Mouse (Mus musculus) myocyte (in vitro differentiated cells): ENCODE measurements around the gene Cbr1. TPM values are rescaled to one million over a fixed set of nuclear protein-coding genes. Genes with fewer than 3 reads are reported as not detected.

Source experiments
- H3K27me3 ChIP-seq: one replicate; pipeline ENCODE4 v1.6.1; 2011; ENCODE audit not compliant: control insufficient read depth, insufficient read depth, insufficient read length
- H3K36me3 ChIP-seq: one replicate; pipeline ENCODE4 v1.6.1; 2011; ENCODE audit not compliant: control insufficient read depth, insufficient read depth
- H3K4me2 ChIP-seq: one replicate; pipeline ENCODE4 v1.6.1; 2011; ENCODE audit warnings: low read depth, control low read depth
- H3K4me3 ChIP-seq: one replicate; pipeline ENCODE4 v1.5.1; 2011; ENCODE audit warnings: mild to moderate bottlenecking, control low read depth, moderate library complexity
- H3K79me2 ChIP-seq: one replicate; pipeline ENCODE4 v1.6.1; 2011; ENCODE audit not compliant: control insufficient read depth, insufficient read depth
- H3ac ChIP-seq: one replicate; pipeline ENCODE4 v1.6.1; 2011; ENCODE audit not compliant: control insufficient read depth, insufficient read length
- CEBPB ChIP-seq: IDR thresholded peaks from 2 replicates; pipeline ENCODE4 v1.6.1; 2011; ENCODE audit warnings: mild to moderate bottlenecking, moderate library complexity; ENCODE audit not compliant: poor library complexity, insufficient read depth, severe bottlenecking
- E2F4 ChIP-seq: IDR thresholded peaks from one replicate; pipeline ENCODE4 v1.6.1; 2011; ENCODE audit warnings: mild to moderate bottlenecking, control low read depth, moderate library complexity; ENCODE audit not compliant: insufficient read depth
- MAX ChIP-seq: IDR thresholded peaks from one replicate; pipeline ENCODE4 v1.6.1; 2011; ENCODE audit warnings: low read depth, mild to moderate bottlenecking, control low read depth
- MYOD1 ChIP-seq, 3 experiments: IDR thresholded peaks; one replicate each; pipeline ENCODE4 v1.6.1; 2011; ENCODE audit warnings: control low read depth in 2 of 3, low read depth in 2 of 3, mild to moderate bottlenecking in 2 of 3, moderate library complexity in 1 of 3; ENCODE audit not compliant: insufficient read length in 2 of 3, control insufficient read depth in 1 of 3
- MYOG ChIP-seq, 3 experiments: IDR thresholded peaks; one replicate each; pipeline ENCODE4 v1.6.1; 2011; ENCODE audit warnings: control low read depth in 2 of 3, low read depth in 2 of 3, mild to moderate bottlenecking in 2 of 3; ENCODE audit not compliant: insufficient read length in 2 of 3, control insufficient read depth in 1 of 3, insufficient read depth in 1 of 3
- POLR2A ChIP-seq: IDR thresholded peaks from one replicate; pipeline ENCODE4 v1.6.1; 2011; ENCODE audit warnings: low read depth, mild to moderate bottlenecking, control low read depth, moderate library complexity; ENCODE audit not compliant: insufficient read length
- POLR2AphosphoS2 ChIP-seq: IDR thresholded peaks from one replicate; pipeline ENCODE4 v1.6.1; 2011; ENCODE audit warnings: low read depth, control low read depth; ENCODE audit not compliant: insufficient read length
- REST ChIP-seq: IDR thresholded peaks from one replicate; pipeline ENCODE4 v1.6.1; 2011; ENCODE audit warnings: mild to moderate bottlenecking, control low read depth, moderate library complexity; ENCODE audit not compliant: insufficient read depth, insufficient read length
- SRF ChIP-seq: IDR thresholded peaks from one replicate; pipeline ENCODE4 v1.6.1; 2011; ENCODE audit warnings: low read depth; ENCODE audit not compliant: control insufficient read depth, insufficient read length
- TCF12 ChIP-seq: IDR thresholded peaks from one replicate; pipeline ENCODE4 v1.6.1; 2011; ENCODE audit warnings: mild to moderate bottlenecking, control low read depth; ENCODE audit not compliant: poor library complexity, insufficient read depth, severe bottlenecking
- TCF3 ChIP-seq: IDR thresholded peaks from one replicate; pipeline ENCODE4 v1.6.1; 2011; ENCODE audit warnings: low read depth, control low read depth; ENCODE audit not compliant: insufficient read length
- USF1 ChIP-seq: IDR thresholded peaks from one replicate; pipeline ENCODE4 v1.6.1; 2011; ENCODE audit warnings: low read depth, mild to moderate bottlenecking, control low read depth, moderate library complexity
- polyA plus RNA-seq: library from polyadenylated mRNA; unstranded; fragments of >200 nt; fragmentation: generic; extraction: Trizol; gene quantifications from one replicate; pipeline ENCODE4 v1.2.1, GENCODE M21; 2012; ENCODE audit warnings: missing spikeins

The Cbr1 gene
- polyA plus RNA-seq, 1 experiment: 19.9 TPM

DNA sequence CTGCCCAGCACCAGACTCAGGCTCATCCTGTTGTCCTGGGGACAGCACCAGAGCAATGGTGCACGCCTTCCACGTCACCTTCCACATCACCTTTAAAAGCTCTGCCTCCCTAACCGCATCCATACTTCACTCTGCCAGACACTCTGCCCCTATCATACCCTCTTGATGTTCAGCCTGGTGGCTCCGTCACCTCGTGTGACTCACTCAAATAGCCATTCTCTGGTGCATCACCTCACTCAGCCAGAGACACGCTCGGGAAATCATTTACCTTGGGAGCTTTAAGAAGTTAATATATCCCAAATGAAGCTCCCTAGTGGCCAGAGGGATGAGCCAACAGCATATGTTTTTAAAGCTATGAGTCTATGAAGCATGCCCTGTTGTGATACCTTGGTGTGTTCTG lies 8.8 kb upstream of the Cbr1 start:
- TF ChIP-seq MYOD1 (IDR thresholded peaks at IDR 0.05; ENCODE audit: control insufficient read depth in 1 of 3, insufficient read length in 2 of 3, low read depth in 2 of 3): no peak
- no peak for TF ChIP-seq POLR2AphosphoS2
- Histone ChIP-seq H3K36me3 (peaks cover 4% of the 10 kb centered on the region), H3ac (no peak overlapping the region), H3K4me2 (no peak overlapping the region), H3K79me2 (no peaks in the 10 kb centered on the region), H3K27me3 (no peaks in the 10 kb centered on the region), H3K4me3 (no peak overlapping the region)

DNA sequence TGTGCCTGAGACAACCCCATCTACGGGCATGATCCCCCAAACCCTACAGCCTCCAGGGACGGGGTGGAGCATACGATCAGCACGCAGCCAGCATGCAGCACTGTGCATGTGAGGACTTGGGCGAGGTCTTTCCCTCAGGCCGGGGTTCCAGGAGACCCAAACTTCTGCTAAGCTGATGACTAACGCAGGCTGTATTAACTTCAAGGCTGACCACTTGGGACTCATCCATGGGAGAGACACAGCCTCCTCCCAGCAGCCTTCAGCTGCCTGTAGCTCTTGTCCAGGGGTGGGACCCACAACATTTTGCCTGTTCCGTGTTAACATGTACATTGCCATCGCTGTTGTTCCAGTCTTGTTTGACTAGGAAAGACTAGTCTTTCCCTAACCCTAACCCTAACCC lies 8.1 kb upstream of the Cbr1 start:
- TF ChIP-seq REST: no peak
- TF ChIP-seq POLR2A: no peak
- TF ChIP-seq MAX: no peak
- no peak for TF ChIP-seq TCF3
- no peak for TF ChIP-seq USF1
- no peak for TF ChIP-seq SRF
- no peak for TF ChIP-seq E2F4
- no peak for TF ChIP-seq CEBPB
- TF ChIP-seq TCF12: no peak
- TF ChIP-seq MYOD1 (IDR thresholded peaks at IDR 0.05; ENCODE audit: control insufficient read depth in 1 of 3, insufficient read length in 2 of 3, low read depth in 2 of 3): no peak
- no peak for TF ChIP-seq POLR2AphosphoS2
- TF ChIP-seq MYOG (IDR thresholded peaks at IDR 0.05; ENCODE audit: control insufficient read depth in 1 of 3, insufficient read depth in 1 of 3, insufficient read length in 2 of 3, low read depth in 2 of 3): no peak
- Histone ChIP-seq H3K27me3 (no peaks in the 10 kb centered on the region), H3ac (no peak overlapping the region), H3K79me2 (no peaks in the 10 kb centered on the region), H3K36me3 (peaks cover 4% of the 10 kb centered on the region), H3K4me2 (no peak overlapping the region), H3K4me3 (no peak overlapping the region)

DNA sequence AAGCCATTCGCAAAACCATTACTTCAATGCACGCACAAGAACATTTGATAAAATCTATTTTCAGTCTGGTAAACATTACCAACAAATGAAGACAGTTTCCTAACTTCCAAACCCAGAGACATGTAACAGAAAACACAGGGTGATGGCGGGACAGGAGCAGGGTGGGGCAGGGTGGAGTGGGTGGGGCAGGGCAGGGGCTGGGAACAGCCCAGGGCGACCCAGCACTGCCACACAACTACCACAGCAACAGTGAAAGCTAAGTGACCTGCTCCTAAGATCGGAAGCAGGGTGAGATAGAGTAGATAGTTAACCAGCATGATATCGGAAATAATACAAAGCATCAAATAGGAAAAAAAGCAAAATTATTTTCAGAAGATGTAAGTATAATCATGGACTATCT lies 6.2 kb upstream of the Cbr1 start:
- TF ChIP-seq CEBPB (no peak), MYOD1 (IDR thresholded peaks at IDR 0.05; ENCODE audit: control insufficient read depth in 1 of 3, insufficient read length in 2 of 3, low read depth in 2 of 3) (no peak), SRF (no peak), USF1 (no peak), MYOG (IDR thresholded peaks at IDR 0.05; ENCODE audit: control insufficient read depth in 1 of 3, insufficient read depth in 1 of 3, insufficient read length in 2 of 3, low read depth in 2 of 3) (no peak), MAX (no peak), REST (no peak), POLR2AphosphoS2 (no peak), E2F4 (no peak), POLR2A (no peak), TCF12 (no peak), TCF3 (no peak)
- Histone ChIP-seq H3K79me2 (no peaks in the 10 kb centered on the region), H3K4me3 (no peak overlapping the region), H3K27me3 (no peaks in the 10 kb centered on the region), H3K36me3 (no peaks in the 10 kb centered on the region), H3K4me2 (no peak overlapping the region), H3ac (no peak overlapping the region)

DNA sequence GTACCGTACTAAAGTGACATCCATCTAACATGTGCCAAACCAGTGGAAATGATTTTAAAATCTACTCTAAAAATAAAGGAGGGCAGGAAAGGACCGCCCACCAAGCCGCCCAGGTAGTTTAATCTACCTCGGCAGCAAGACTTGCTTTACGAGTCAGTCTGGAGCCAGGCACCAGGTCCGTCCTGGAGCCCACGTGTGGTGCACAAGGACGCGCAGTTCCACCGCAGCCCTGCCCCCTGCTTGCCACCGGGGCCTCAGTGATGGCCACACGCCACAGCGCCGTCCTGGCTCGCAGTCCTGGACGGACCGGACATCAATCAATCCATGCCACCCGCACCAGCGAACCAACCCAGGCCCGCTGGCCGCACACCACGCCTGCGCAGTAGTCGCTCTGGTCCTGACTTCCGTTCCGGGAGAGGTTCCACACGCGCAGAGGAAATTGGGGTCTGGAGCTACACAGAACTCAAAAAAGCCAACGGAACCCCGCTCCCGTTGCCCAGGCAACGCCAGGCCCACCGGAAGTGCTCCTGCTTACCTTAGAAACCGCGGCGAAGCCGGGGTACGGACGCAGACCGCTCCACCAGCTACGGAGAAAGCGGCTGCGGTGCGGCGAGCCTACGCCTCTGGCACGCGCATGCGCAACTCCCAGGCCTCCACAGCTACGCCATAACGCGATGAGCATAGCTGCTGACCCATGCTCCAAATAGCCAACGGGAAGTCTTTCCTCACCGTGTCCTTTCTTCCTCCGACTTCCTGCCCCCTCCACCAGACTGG lies 2.0 kb upstream of the Cbr1 start, which contains the start of gene Setd4:
Setd4 (minus strand) TSS at position 625 of the 774 bp plus-strand sequence.
- Histone ChIP-seq H3K27me3 (no peaks in the 10 kb centered on the region), H3K4me3 (peak within 1 kb of the TSS; percentile 51), H3ac (peak within 1 kb of the TSS; percentile 72), H3K36me3 (no peaks in the 10 kb centered on the region), H3K79me2 (no peaks in the 10 kb centered on the region), H3K4me2 (peak within 1 kb of the TSS; percentile 82)
- TF ChIP-seq USF1: no peak
- TF ChIP-seq TCF3: no peak
- no peak for TF ChIP-seq E2F4
- no peak for TF ChIP-seq MAX
- TF ChIP-seq MYOD1 (IDR thresholded peaks at IDR 0.05; ENCODE audit: control insufficient read depth in 1 of 3, insufficient read length in 2 of 3, low read depth in 2 of 3): peak in 1 of 3 experiments; percentile 43
- TF ChIP-seq POLR2AphosphoS2: peak; percentile 69
- peak; percentile 74 for TF ChIP-seq POLR2A
- TF ChIP-seq MYOG (IDR thresholded peaks at IDR 0.05; ENCODE audit: control insufficient read depth in 1 of 3, insufficient read depth in 1 of 3, insufficient read length in 2 of 3, low read depth in 2 of 3): no peak

DNA sequence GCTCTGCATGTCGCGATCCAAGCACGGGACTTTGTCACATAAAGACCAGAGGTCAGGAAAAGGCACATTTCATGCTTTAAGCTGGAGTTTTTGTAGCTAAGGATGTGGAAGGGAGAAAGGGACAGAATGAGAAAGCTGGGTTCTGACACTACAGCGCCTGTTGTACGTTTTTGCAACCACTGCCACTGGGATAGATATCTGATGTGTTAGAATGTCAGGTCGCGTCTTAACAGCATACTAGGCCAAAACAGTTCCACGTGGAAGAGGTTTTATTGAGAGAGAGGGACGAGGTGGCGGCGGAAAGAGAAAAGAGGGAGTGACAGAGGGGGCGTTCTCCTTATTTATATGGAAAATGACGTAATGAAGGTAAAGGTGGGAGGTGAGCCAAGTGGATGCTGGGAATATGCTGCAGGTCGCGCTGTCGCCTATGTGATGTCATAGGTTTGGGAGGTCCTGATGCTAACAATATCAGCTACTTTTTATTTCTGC lies 1.1 kb upstream of the Cbr1 start:
- no peaks in the 10 kb centered on the region for H3K27me3 ChIP-seq

More for the DNA sequence above, 1.1 kb upstream of the Cbr1 start:
- Histone ChIP-seq H3K4me3 (peak overlapping the region; percentile 51), H3ac (peak overlapping the region; percentile 72), H3K4me2 (peak overlapping the region; percentile 82), H3K79me2 (no peaks in the 10 kb centered on the region), H3K36me3 (no peaks in the 10 kb centered on the region)
- no peak for TF ChIP-seq MYOG (IDR thresholded peaks at IDR 0.05; ENCODE audit: control insufficient read depth in 1 of 3, insufficient read depth in 1 of 3, insufficient read length in 2 of 3, low read depth in 2 of 3)
- TF ChIP-seq USF1: no peak
- no peak for TF ChIP-seq POLR2A
- TF ChIP-seq E2F4: no peak
- TF ChIP-seq SRF: no peak
- no peak for TF ChIP-seq CEBPB
- no peak for TF ChIP-seq TCF3
- TF ChIP-seq POLR2AphosphoS2: no peak
- no peak for TF ChIP-seq REST
- TF ChIP-seq MAX: no peak
- TF ChIP-seq TCF12: no peak
- no peak for TF ChIP-seq MYOD1 (IDR thresholded peaks at IDR 0.05; ENCODE audit: control insufficient read depth in 1 of 3, insufficient read length in 2 of 3, low read depth in 2 of 3)
